Mouse (Mus musculus): ENCODE measurements at regions not wholly inside any gene's neighbourhood (a gene's known extent, or its start where the extent isn't known, plus 50 kb on each side); places are given as distances from the start of the nearest gene placed in this dataset.

DNA sequence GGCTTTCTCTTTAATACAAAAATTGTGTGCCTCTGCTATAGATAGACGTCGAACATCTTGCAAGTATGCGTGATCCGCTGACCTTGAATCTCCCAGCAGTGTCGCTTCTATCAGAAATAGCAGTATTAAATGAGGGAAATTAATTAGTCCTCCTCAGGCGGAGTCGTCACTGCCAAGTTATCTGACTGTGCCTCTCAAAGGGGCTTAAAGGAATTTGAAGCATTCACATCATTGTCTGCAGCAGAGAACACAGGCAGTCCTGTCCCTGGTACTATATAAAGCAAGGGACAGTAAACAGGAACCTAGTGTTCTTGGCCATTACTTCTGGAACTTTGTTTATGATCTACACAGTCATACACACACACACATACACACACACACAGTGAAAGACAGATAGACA is 119.1 kb downstream of the Cox18 start:
- WGBS = 21% methylated on average over 7 of the region's 7 CpGs
- ATAC-seq (ENCODE audit: insufficient number of reproducible peaks, insufficient read depth, low FRiP score, low read depth) = no peak
- 0 out of 4 replicates have a peak, but pooled peaks cover 0 to 12% of the 10 kb centered on the region in 2 experiments for H3K4me1 ChIP-seq (ENCODE audit: control insufficient read depth in 2 of 2, insufficient read depth in 2 of 2, low read length in 2 of 2)
- no peak overlapping the region for H3K9ac ChIP-seq (ENCODE audit: low read length)
- peak overlapping the region; percentile 32 for H3K4me2 ChIP-seq (ENCODE audit: low read length)
- no peaks in the 10 kb centered on the region for H3K27me3 ChIP-seq (ENCODE audit: control insufficient read depth, insufficient read depth, low read length)
- H3K9me3 ChIP-seq (ENCODE audit: control insufficient read depth, low read length) = no peaks in the 10 kb centered on the region
- no peak overlapping the region for H3K4me3 ChIP-seq (ENCODE audit: control insufficient read depth in 1 of 2, insufficient read depth in 1 of 2, low read depth in 1 of 2, low read length in 2 of 2)
- no peaks in the 10 kb centered on the region for H3K36me3 ChIP-seq (ENCODE audit: control insufficient read depth, insufficient read depth, low read length)
- H3K27ac ChIP-seq (replicated peaks in 1 of 2; ENCODE audit: control insufficient read depth in 1 of 2, insufficient read depth in 1 of 2, low read depth in 2 of 2, low read length in 2 of 2) = no peak overlapping the region

DNA sequence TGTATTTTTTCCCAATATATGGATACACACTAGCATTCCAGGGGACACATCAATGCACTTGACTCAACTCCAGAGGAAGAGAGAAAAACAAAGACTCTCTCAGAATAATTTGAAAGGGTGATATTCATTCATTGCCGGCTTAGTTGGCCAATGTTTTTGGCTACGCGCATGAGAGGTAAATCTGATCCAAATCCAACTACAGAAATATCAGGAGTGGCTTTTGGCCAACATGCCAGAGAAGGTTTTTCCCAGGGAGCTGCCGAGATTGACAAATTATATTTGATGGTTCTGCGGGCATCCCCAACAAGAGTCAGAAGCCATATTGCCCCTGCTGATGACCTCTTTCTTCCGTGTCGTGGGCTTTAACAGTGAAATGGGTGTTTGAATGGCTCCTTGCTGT is 135.3 kb downstream of the Cox18 start:
- H3K4me1 ChIP-seq (ENCODE audit: control insufficient read depth in 2 of 2, insufficient read depth in 2 of 2, low read length in 2 of 2) = no peaks in the 10 kb centered on the region
- H3K27ac ChIP-seq (replicated peaks in 1 of 2; ENCODE audit: control insufficient read depth in 1 of 2, insufficient read depth in 1 of 2, low read depth in 2 of 2, low read length in 2 of 2) = no peak overlapping the region
- no peaks in the 10 kb centered on the region for H3K27me3 ChIP-seq (ENCODE audit: control insufficient read depth, insufficient read depth, low read length)
- no peak for ATAC-seq (ENCODE audit: insufficient number of reproducible peaks, insufficient read depth, low FRiP score, low read depth)
- H3K9ac ChIP-seq (ENCODE audit: low read length) = no peak overlapping the region
- WGBS = 81% methylated on average over 7 of the region's 7 CpGs
- H3K4me2 ChIP-seq (ENCODE audit: low read length) = no peak overlapping the region
- no peak overlapping the region for H3K4me3 ChIP-seq (ENCODE audit: control insufficient read depth in 1 of 2, insufficient read depth in 1 of 2, low read depth in 1 of 2, low read length in 2 of 2)
- H3K36me3 ChIP-seq (ENCODE audit: control insufficient read depth, insufficient read depth, low read length) = no peaks in the 10 kb centered on the region
- no peaks in the 10 kb centered on the region for H3K9me3 ChIP-seq (ENCODE audit: control insufficient read depth, low read length)

DNA sequence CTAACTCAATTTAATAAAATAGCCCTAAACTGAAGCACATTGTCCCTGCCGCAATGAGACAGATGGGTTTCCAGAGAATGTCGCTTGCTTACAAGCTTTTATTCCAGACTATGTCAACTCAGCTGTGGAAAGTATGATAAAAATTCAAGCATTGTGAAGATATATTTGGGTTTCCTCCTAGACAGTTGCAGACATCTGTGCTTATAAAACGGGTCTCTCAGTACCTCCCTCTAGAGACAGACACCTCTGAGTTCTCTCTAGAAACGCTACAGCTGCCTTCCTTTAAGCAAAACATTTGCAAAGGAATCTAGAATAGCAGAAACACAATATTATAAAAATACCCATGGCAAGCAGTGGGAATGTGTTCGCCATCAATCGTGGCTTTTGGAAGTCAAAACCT is 137.3 kb downstream of the Cox18 start:
- H3K4me2 ChIP-seq (ENCODE audit: low read length) = no peak overlapping the region
- no peaks in the 10 kb centered on the region for H3K9me3 ChIP-seq (ENCODE audit: control insufficient read depth, low read length)
- H3K9ac ChIP-seq (ENCODE audit: low read length) = no peak overlapping the region
- no peaks in the 10 kb centered on the region for H3K4me1 ChIP-seq (ENCODE audit: control insufficient read depth in 2 of 2, insufficient read depth in 2 of 2, low read length in 2 of 2)
- H3K27ac ChIP-seq (replicated peaks in 1 of 2; ENCODE audit: control insufficient read depth in 1 of 2, insufficient read depth in 1 of 2, low read depth in 2 of 2, low read length in 2 of 2) = no peak overlapping the region
- no peaks in the 10 kb centered on the region for H3K36me3 ChIP-seq (ENCODE audit: control insufficient read depth, insufficient read depth, low read length)
- H3K4me3 ChIP-seq (ENCODE audit: control insufficient read depth in 1 of 2, insufficient read depth in 1 of 2, low read depth in 1 of 2, low read length in 2 of 2) = no peak overlapping the region
- ATAC-seq (ENCODE audit: insufficient number of reproducible peaks, insufficient read depth, low FRiP score, low read depth) = no peak
- WGBS = 72% methylated on average over 6 of the region's 6 CpGs
- H3K27me3 ChIP-seq (ENCODE audit: control insufficient read depth, insufficient read depth, low read length) = no peaks in the 10 kb centered on the region

DNA sequence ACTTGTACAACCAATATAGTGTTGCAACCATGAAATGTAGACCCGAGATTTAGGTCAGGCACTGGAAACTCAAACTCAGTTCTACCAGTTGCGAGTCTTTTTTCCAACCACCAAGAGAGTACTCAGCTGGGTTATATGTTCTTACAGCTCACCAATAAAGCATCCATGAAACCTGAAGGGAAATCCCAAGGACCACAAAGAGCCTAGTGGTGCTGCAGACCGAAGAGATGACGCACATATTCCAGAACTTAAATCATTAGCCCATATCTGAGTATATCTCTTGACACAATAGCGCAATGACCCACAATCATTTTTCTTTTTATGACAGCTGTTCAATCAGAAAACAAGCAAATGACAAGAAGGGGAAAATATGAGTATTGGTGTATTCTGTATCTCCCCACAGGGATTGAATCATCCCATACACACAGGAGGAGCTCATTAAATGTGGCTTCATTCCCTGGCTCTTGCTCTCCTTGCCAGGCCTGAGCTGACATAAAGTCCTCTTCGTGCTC is 146.7 kb downstream of the Cox18 start:
- WGBS = 87% methylated on average over 6 of the region's 6 CpGs
- no peak for ATAC-seq (ENCODE audit: insufficient number of reproducible peaks, insufficient read depth, low FRiP score, low read depth)
- Histone ChIP-seq H3K4me1 (ENCODE audit: control insufficient read depth in 2 of 2, insufficient read depth in 2 of 2, low read length in 2 of 2) (no peaks in the 10 kb centered on the region), H3K27ac (replicated peaks in 1 of 2; ENCODE audit: control insufficient read depth in 1 of 2, insufficient read depth in 1 of 2, low read depth in 2 of 2, low read length in 2 of 2) (no peak overlapping the region), H3K9me3 (ENCODE audit: control insufficient read depth, low read length) (no peaks in the 10 kb centered on the region), H3K36me3 (ENCODE audit: control insufficient read depth, insufficient read depth, low read length) (no peaks in the 10 kb centered on the region), H3K4me3 (ENCODE audit: control insufficient read depth in 1 of 2, insufficient read depth in 1 of 2, low read depth in 1 of 2, low read length in 2 of 2) (no peak overlapping the region), H3K9ac (ENCODE audit: low read length) (no peak overlapping the region), H3K4me2 (ENCODE audit: low read length) (no peak overlapping the region), H3K27me3 (ENCODE audit: control insufficient read depth, insufficient read depth, low read length) (no peaks in the 10 kb centered on the region)

DNA sequence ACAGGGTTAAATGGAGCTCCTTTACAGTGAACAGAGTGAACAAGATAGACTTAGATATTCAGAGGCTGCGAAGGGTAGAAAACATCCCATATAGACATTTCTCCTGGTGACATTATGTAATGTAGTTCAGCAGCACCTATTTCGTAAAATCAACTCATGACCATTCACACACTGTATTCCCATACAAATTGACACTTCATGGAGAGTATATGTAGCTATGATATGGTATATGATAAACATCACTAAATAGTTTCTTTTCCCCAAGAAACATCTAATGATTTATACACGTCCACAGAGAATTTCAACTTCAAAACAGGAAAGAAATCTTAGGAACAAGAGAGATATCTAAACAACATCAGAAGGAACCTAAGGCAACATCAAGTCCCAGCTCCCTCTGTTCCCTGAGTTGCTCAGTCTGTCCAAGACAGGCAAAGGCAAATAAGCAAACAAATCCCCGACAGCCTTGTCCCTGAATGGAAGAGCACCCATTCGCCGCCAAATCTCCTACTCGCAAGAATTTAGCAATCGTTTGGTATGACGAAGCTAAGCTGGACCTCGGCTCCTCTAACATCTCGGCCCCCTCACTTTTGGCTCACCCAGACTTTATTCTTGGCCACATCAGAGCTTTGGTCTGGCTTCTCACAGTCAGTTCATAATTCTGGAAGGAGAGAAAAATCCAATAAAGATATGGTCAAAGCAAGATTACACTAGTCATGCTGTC is 148.0 kb downstream of the Cox18 start:
- ATAC-seq (ENCODE audit: insufficient number of reproducible peaks, insufficient read depth, low FRiP score, low read depth) = no peak
- no peak overlapping the region for H3K27ac ChIP-seq (replicated peaks in 1 of 2; ENCODE audit: control insufficient read depth in 1 of 2, insufficient read depth in 1 of 2, low read depth in 2 of 2, low read length in 2 of 2)
- no peak overlapping the region for H3K4me3 ChIP-seq (ENCODE audit: control insufficient read depth in 1 of 2, insufficient read depth in 1 of 2, low read depth in 1 of 2, low read length in 2 of 2)
- no peaks in the 10 kb centered on the region for H3K36me3 ChIP-seq (ENCODE audit: control insufficient read depth, insufficient read depth, low read length)
- no peaks in the 10 kb centered on the region for H3K27me3 ChIP-seq (ENCODE audit: control insufficient read depth, insufficient read depth, low read length)
- H3K4me1 ChIP-seq (ENCODE audit: control insufficient read depth in 2 of 2, insufficient read depth in 2 of 2, low read length in 2 of 2) = no peaks in the 10 kb centered on the region
- H3K9me3 ChIP-seq (ENCODE audit: control insufficient read depth, low read length) = no peaks in the 10 kb centered on the region
- no peak overlapping the region for H3K4me2 ChIP-seq (ENCODE audit: low read length)
- WGBS = 81% methylated on average over 11 of the region's 11 CpGs
- H3K9ac ChIP-seq (ENCODE audit: low read length) = no peak overlapping the region

DNA sequence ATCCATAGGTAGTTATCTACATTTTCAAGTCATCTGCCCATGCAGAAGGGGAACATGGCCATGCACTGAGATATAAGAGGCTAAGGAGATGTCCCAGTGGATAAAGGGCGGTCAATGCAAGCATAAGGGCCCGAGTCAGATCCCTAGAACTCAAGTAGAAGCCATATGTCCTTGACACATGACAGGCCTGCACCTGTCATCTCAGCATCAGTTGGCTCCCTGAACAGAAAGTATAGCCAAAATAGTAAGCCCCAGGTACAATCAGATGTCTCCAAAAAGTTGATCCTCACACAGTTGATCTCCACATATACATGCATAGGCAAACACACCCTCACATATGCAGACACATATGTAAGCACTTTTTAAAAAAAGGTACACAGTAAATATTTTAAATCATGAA is 152.0 kb downstream of the Cox18 start:
- no peaks in the 10 kb centered on the region for H3K9me3 ChIP-seq (ENCODE audit: control insufficient read depth, low read length)
- no peak overlapping the region for H3K9ac ChIP-seq (ENCODE audit: low read length)
- H3K36me3 ChIP-seq (ENCODE audit: control insufficient read depth, insufficient read depth, low read length) = no peaks in the 10 kb centered on the region
- no peaks in the 10 kb centered on the region for H3K27me3 ChIP-seq (ENCODE audit: control insufficient read depth, insufficient read depth, low read length)
- H3K4me2 ChIP-seq (ENCODE audit: low read length) = no peak overlapping the region
- no peak overlapping the region for H3K4me3 ChIP-seq (ENCODE audit: control insufficient read depth in 1 of 2, insufficient read depth in 1 of 2, low read depth in 1 of 2, low read length in 2 of 2)
- no peak for ATAC-seq (ENCODE audit: insufficient number of reproducible peaks, insufficient read depth, low FRiP score, low read depth)
- H3K27ac ChIP-seq (replicated peaks in 1 of 2; ENCODE audit: control insufficient read depth in 1 of 2, insufficient read depth in 1 of 2, low read depth in 2 of 2, low read length in 2 of 2) = no peak overlapping the region
- no peaks in the 10 kb centered on the region; a peak in 2 of 4 replicates for H3K4me1 ChIP-seq (ENCODE audit: control insufficient read depth in 2 of 2, insufficient read depth in 2 of 2, low read length in 2 of 2)
- 81% methylated on average over 2 of the region's 2 CpGs for WGBS

DNA sequence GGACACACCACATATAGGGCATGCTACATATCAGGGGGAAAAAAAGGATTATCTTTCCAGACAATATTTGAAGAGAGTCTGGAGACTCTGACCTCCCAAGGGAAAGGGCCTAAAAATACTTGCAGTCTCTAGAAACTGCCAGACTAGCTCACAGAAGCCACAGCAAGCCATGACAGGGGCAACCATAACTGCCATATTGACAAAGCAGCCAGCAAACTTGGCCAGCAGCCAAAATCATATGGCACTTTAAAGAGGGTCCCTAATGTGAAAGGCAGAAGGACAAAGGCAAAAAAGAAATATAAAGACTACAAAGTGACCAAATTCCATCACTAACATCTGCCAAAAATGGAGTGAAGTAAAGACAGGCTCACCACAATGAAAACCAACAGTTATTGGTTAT is 155.2 kb downstream of the Cox18 start:
- H3K27ac ChIP-seq (replicated peaks in 1 of 2; ENCODE audit: control insufficient read depth in 1 of 2, insufficient read depth in 1 of 2, low read depth in 2 of 2, low read length in 2 of 2) = no peak overlapping the region
- H3K9me3 ChIP-seq (ENCODE audit: control insufficient read depth, low read length) = no peaks in the 10 kb centered on the region
- no peaks in the 10 kb centered on the region for H3K27me3 ChIP-seq (ENCODE audit: control insufficient read depth, insufficient read depth, low read length)
- ATAC-seq (ENCODE audit: insufficient number of reproducible peaks, insufficient read depth, low FRiP score, low read depth) = no peak
- peaks cover 3 to 8% of the 10 kb centered on the region in 2 experiments for H3K4me1 ChIP-seq (ENCODE audit: control insufficient read depth in 2 of 2, insufficient read depth in 2 of 2, low read length in 2 of 2)
- H3K36me3 ChIP-seq (ENCODE audit: control insufficient read depth, insufficient read depth, low read length) = no peaks in the 10 kb centered on the region
- H3K4me2 ChIP-seq (ENCODE audit: low read length) = no peak overlapping the region
- H3K9ac ChIP-seq (ENCODE audit: low read length) = no peak overlapping the region
- H3K4me3 ChIP-seq (ENCODE audit: control insufficient read depth in 1 of 2, insufficient read depth in 1 of 2, low read depth in 1 of 2, low read length in 2 of 2) = no peak overlapping the region

DNA sequence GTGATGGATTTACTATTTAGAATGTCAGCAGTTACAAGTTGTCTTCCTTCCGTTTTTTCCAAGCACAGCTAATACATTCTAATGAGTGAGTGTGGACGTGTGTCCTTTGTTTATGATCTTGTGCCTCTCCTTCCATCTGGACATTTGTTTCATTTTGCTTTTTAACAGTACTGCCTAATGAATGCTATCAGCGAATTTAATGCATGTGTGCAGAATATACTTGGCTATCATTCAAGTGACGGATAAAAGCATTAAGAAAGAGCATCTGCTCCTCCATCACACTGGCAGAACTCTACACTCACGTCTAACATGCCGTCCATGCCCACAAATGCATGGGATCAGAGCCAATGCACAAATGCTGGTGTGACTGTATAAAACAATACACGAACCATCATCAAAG is 156.0 kb downstream of the Cox18 start:
- no peak overlapping the region for H3K27ac ChIP-seq (replicated peaks in 1 of 2; ENCODE audit: control insufficient read depth in 1 of 2, insufficient read depth in 1 of 2, low read depth in 2 of 2, low read length in 2 of 2)
- no peak overlapping the region for H3K4me3 ChIP-seq (ENCODE audit: control insufficient read depth in 1 of 2, insufficient read depth in 1 of 2, low read depth in 1 of 2, low read length in 2 of 2)
- no peaks in the 10 kb centered on the region for H3K36me3 ChIP-seq (ENCODE audit: control insufficient read depth, insufficient read depth, low read length)
- 60% methylated on average over 7 of the region's 7 CpGs for WGBS
- no peak for ATAC-seq (ENCODE audit: insufficient number of reproducible peaks, insufficient read depth, low FRiP score, low read depth)
- H3K9me3 ChIP-seq (ENCODE audit: control insufficient read depth, low read length) = no peaks in the 10 kb centered on the region
- no peaks in the 10 kb centered on the region for H3K27me3 ChIP-seq (ENCODE audit: control insufficient read depth, insufficient read depth, low read length)
- no peak overlapping the region for H3K9ac ChIP-seq (ENCODE audit: low read length)
- no peak overlapping the region for H3K4me2 ChIP-seq (ENCODE audit: low read length)
- peaks cover 3 to 8% of the 10 kb centered on the region in 2 experiments for H3K4me1 ChIP-seq (ENCODE audit: control insufficient read depth in 2 of 2, insufficient read depth in 2 of 2, low read length in 2 of 2)

Measured in heart, embryonic 14.5 days (tissue).